Mouse (Mus musculus) intestine, postnatal 0 days (tissue): ENCODE results near the gene Sp7. TPM values are rescaled to one million over a fixed set of nuclear protein-coding genes. Genes with fewer than 3 reads are reported as not detected.

Experiments
- ATAC-seq: fragments of 200-750 bp; cut with Nextera tagmentation; 2 replicates; pipeline ENCODE4 v1.8.0; 2017; ENCODE audit warnings: mild to moderate bottlenecking, moderate TSS enrichment, moderate library complexity
- H3K27ac ChIP-seq: fragments of 300-500 bp; sonication (generic); 2 replicates; pipeline ENCODE4 v1.5.1; 2014; ENCODE audit warnings: mild to moderate bottlenecking, low read depth, low read length, moderate library complexity
- H3K27me3 ChIP-seq: fragments of 300-500 bp; sonication (generic); replicated peaks from 2 replicates; pipeline ENCODE4 v1.6.1; 2014; ENCODE audit warnings: low read length, mixed read lengths; ENCODE audit not compliant: control insufficient read depth, insufficient read depth
- H3K36me3 ChIP-seq: fragments of 300-500 bp; sonication (generic); 2 replicates; pipeline ENCODE4 v1.6.1; 2014; ENCODE audit warnings: mild to moderate bottlenecking, moderate library complexity; ENCODE audit not compliant: control insufficient read depth, insufficient read depth
- H3K4me1 ChIP-seq: fragments of 300-500 bp; sonication (generic); replicated peaks from 2 replicates; pipeline ENCODE4 v1.6.1; 2014; ENCODE audit warnings: antibody characterized with exemption, low read length, mixed read lengths; ENCODE audit not compliant: control insufficient read depth, insufficient read depth
- H3K4me2 ChIP-seq: fragments of 300-500 bp; sonication (generic); replicated peaks from 2 replicates; pipeline ENCODE4 v1.6.1; 2014; ENCODE audit warnings: low read depth, mild to moderate bottlenecking, moderate library complexity
- H3K4me3 ChIP-seq: fragments of 300-500 bp; sonication (generic); 2 replicates; pipeline ENCODE4 v1.5.1; 2014; ENCODE audit warnings: low read depth, low read length
- H3K9ac ChIP-seq: fragments of 300-500 bp; sonication (generic); 2 replicates; pipeline ENCODE4 v1.6.1; 2014; ENCODE audit warnings: mild to moderate bottlenecking, low read depth, low read length
- H3K9me3 ChIP-seq: fragments of 300-500 bp; sonication (generic); 2 replicates; pipeline ENCODE4 v1.6.1; 2016; ENCODE audit warnings: mixed run types; ENCODE audit not compliant: control insufficient read depth
- CTCF ChIP-seq: sonication (generic); IDR thresholded peaks from 2 replicates; pipeline ENCODE4 v1.5.1; 2016; ENCODE audit warnings: low read depth, mild to moderate bottlenecking, control low read depth, antibody characterized with exemption, moderate library complexity
- WGBS: fragments of 180-500 bp; shearing (Covaris S2); extraction: QIAGEN DNeasy Blood & Tissue Kit; methylation state at CpG from one replicate; pipeline ENCODE4 v1.1.7; 2014; 5-methylcytosine and 5-hydroxymethylcytosine counted together
- polyA plus RNA-seq: library from polyadenylated mRNA; unstranded; fragments of >200 nt; fragmentation: Nextera tagmentation; extraction: Ambion mirVana; gene quantifications from 2 replicates; pipeline ENCODE4 v1.2.1, GENCODE M21; 2015

Sp7 gene
- polyA plus RNA-seq, 1 experiment from 2014 or later: 0.14 TPM

DNA sequence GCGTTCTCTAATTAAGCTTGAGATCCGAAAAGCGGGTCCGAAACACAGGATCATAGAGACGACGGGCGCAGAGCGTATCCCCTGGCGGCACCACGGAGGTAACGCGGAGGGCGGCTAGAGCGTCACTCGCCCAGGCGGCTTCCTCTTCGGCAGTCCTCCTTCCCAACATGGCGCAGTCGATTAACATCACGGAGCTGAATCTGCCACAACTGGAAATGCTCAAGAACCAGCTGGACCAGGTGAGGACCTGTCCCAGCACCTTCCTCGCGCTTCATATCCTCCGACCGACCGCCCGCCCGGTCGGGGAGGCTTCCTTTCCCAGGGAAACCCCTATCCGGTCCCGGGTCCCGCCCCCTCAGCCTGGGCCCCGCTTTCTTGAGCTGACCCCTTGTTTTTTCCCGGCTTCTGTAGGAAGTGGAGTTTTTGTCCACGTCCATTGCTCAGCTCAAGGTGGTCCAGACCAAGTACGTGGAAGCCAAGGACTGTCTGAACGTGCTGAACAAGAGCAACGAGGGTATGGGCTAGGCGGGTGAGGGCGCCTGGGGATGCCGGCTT is 40.9 kb downstream of the Sp7 start, which contains the start of gene Pfdn5:
Pfdn5 (plus strand) TSS at position 95 of the 555 bp plus-strand sequence.
- H3K27ac ChIP-seq: peak within 1 kb of the TSS; percentile 60
- peaks cover 17% of the 10 kb centered on the region for H3K36me3 ChIP-seq
- H3K4me3 ChIP-seq: peak within 1 kb of the TSS; percentile 84
- peak within 1 kb of the TSS; percentile 74 for H3K4me2 ChIP-seq
- peak; percentile 83 for ATAC-seq
- TF ChIP-seq CTCF: peak; percentile 65
- under 1% methylated on average over 40 of the region's 40 CpGs for WGBS
- 0 out of 2 replicates have a peak, but pooled peaks cover under 1% of the 10 kb centered on the region for H3K4me1 ChIP-seq
- H3K9ac ChIP-seq: peak within 1 kb of the TSS; percentile 82
- H3K9me3 ChIP-seq: no peaks in the 10 kb centered on the region
- H3K27me3 ChIP-seq: no peaks in the 10 kb centered on the region

DNA sequence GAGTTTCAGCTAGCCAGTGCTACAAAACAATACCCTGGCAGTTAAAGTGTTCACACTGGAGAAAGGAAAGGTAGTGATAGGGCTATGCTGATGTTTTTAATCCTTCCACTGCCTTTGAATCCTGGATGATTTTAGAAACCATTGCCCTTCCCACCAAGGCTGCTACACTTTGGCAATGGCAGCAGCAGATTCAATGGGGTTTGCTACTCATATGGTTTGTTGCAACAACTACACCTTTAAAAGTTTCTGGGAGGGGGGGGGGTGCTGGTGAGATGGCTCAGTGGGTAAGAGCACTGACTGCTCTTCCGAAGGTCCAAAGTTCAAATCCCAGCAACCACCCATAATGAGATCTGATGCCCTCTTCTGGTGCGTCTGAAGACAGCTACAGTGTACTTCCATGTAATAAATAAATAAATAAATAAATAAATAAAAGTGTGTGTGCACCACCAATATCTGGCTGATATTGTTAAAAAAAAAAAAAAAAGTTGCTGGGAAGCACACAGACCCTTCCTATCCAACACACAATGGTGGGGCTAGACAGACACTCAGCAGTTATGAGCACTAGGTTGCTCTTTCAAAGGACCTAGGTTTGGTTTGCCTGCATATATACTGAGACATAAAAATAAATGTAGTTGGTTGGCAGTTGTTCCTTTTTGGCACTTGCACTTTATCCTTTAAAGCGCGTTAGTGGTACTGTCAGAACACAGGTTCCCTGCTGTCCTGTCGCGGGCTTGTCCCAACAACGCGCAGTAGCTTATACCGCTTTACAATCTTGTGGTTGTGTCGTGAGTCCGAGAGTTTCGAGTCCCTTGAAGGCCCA is 42.1 kb downstream of the Sp7 start:
- no peaks in the 10 kb centered on the region for H3K9me3 ChIP-seq
- no peak overlapping the region for H3K4me3 ChIP-seq
- H3K27me3 ChIP-seq: no peaks in the 10 kb centered on the region
- peak; percentile 29; the same call in 1 of the 2 replicates for TF ChIP-seq CTCF
- H3K4me1 ChIP-seq: no peaks in the 10 kb centered on the region
- H3K27ac ChIP-seq: no peak overlapping the region
- ATAC-seq: no peak
- H3K9ac ChIP-seq: no peak overlapping the region
- H3K4me2 ChIP-seq: peak overlapping the region; percentile 74
- 64% methylated on average over 12 of the region's 12 CpGs for WGBS
- H3K36me3 ChIP-seq: peaks cover 15% of the 10 kb centered on the region

DNA sequence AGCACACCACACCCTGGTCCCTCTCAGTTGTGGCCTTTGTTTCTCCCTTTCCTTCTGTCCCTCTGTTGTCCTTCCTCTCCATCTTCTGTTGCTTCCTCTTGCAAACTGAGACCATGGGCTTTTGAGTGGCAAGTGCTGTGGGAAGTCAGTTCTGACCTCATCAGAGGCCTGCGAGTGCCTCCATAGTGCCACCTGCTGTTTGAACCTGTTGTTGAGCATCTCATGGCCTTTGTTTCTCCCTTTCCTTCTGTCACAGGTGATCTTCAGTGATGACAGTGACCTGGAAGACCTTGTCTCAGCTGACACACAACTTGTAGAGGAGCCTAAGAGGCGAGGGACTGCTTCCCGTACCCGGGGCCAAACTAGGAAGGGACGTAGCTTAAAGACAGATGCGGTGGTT is 50.7 kb downstream of the Sp7 start:
- H3K27me3 ChIP-seq: no peaks in the 10 kb centered on the region
- H3K27ac ChIP-seq: no peak overlapping the region
- no peak for ATAC-seq
- no peaks in the 10 kb centered on the region for H3K9me3 ChIP-seq
- peaks cover 59% of the 10 kb centered on the region for H3K36me3 ChIP-seq
- no peak overlapping the region for H3K4me3 ChIP-seq
- H3K4me1 ChIP-seq: no peaks in the 10 kb centered on the region
- H3K9ac ChIP-seq: no peak overlapping the region
- 81% methylated on average over 6 of the region's 6 CpGs for WGBS
- no peak overlapping the region for H3K4me2 ChIP-seq
- TF ChIP-seq CTCF: peak; percentile 89

DNA sequence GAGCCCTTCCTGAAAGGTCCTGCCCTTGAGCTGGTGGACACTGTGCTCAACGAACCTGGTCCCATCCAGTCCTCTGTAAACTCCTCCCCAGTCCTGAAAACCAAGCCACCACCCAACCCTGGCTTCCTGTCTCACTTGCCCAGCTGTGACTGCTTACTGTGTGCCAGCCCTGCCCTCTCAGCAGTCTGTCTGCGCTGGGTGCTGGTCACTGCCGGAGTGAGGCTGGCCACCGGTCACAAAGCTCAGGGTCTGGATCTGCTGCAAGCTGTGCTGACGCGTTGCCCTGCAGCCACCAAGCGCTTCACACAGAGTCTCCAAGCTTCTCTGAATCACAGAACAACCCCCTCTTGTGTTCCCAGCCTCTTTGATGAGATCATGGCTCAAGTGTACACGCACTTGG is 51.7 kb downstream of the Sp7 start:
- no peak overlapping the region for H3K4me3 ChIP-seq
- 87% methylated on average over 8 of the region's 8 CpGs for WGBS
- no peak overlapping the region for H3K4me2 ChIP-seq
- H3K27me3 ChIP-seq: no peaks in the 10 kb centered on the region
- no peaks in the 10 kb centered on the region for H3K4me1 ChIP-seq
- TF ChIP-seq CTCF: no peak
- ATAC-seq: no peak
- H3K27ac ChIP-seq: no peak overlapping the region
- H3K36me3 ChIP-seq: peaks cover 59% of the 10 kb centered on the region
- H3K9me3 ChIP-seq: no peaks in the 10 kb centered on the region
- H3K9ac ChIP-seq: no peak overlapping the region

DNA sequence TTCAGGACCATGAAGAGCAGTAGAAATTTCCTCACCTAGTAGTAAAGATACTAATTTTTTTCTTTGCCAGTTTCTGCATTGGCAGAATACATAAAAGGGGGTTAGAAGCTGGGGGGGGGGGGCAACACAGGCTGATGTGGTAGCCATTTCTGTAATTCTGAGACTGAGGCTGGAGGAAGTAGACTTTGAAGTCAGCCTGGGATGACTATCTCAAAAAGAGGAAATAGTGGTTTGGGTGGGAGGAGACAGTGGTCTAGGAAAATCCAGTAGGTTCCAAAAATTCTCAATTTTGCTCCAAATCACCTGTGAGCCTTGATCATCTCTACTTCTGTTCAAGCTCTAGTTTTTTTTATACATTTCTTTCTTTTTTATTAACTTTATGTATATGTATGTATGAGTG is 55.5 kb downstream of the Sp7 start:
- Histone ChIP-seq H3K4me3 (no peak overlapping the region), H3K4me1 (no peaks in the 10 kb centered on the region), H3K4me2 (no peak overlapping the region), H3K27me3 (no peaks in the 10 kb centered on the region), H3K27ac (no peak overlapping the region), H3K9ac (no peak overlapping the region), H3K9me3 (no peaks in the 10 kb centered on the region), H3K36me3 (peaks cover 71% of the 10 kb centered on the region)
- no peak for TF ChIP-seq CTCF
- no peak for ATAC-seq

DNA sequence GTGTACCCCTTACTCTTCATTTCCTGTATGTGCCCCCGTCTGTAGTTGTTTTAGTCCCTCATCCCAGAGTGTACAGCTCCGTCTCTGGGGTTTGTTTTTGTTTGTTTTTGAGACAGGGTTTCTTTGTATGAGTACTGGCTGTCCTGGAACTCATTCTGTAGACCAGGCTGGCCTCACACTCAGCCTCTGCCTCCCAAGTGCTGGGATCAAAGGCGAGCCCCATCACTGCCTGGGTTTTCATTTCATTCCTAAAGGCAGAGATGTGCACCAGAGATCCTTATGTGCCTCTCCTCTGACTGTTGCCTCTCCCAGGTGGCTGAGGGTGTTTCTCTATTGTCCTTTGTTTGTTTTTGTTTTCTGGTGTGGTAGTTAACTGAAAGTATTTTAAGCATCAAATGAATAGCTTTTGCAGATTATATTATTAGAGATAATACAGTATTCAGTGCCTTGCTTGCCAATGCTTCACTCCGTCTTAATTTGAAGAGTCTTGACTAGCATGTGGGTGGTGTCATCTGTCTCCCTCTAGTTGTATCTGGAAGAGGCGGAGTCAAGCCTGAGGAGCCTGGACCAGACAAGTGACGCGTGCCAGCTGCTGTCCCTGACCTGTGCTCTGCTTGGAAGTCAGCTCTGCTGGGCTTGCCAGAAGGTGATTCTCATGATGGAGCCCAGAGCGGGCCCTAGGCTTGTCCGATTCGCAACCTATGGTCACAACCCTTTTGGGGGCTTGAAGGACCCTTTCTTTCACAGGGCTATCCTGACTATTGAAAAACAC is 56.7 kb downstream of the Sp7 start:
- Histone ChIP-seq H3K9ac (no peak overlapping the region), H3K9me3 (no peaks in the 10 kb centered on the region), H3K27ac (no peak overlapping the region), H3K4me1 (no peaks in the 10 kb centered on the region), H3K4me2 (no peak overlapping the region), H3K36me3 (peaks cover 73% of the 10 kb centered on the region), H3K27me3 (no peaks in the 10 kb centered on the region), H3K4me3 (no peak overlapping the region)
- no peak for TF ChIP-seq CTCF
- WGBS: 68% methylated on average over 10 of the region's 10 CpGs
- no peak for ATAC-seq
